Mouse (Mus musculus) neural tube, embryonic 14.5 days (tissue): ENCODE data around the gene Zkscan14. TPM values are rescaled to one million over a fixed set of nuclear protein-coding genes. Genes with fewer than 3 reads are reported as not detected.
"Not testable (repeated sequence)": the region's sequence is repeated elsewhere in the genome, so short reads cannot be mapped to it uniquely, and the experiment has no call there.

Experiments used
- ATAC-seq: fragments of 200-750 bp; cut with Nextera tagmentation; 2 replicates; pipeline ENCODE4 v1.8.0; 2017; ENCODE audit warnings: low read depth, mild to moderate bottlenecking, moderate TSS enrichment, moderate library complexity
- H3K27ac ChIP-seq: fragments of 300-500 bp; sonication (generic); 2 replicates; pipeline ENCODE4 v1.5.1; 2014; ENCODE audit warnings: low read depth, mild to moderate bottlenecking, control low read depth, low read length, moderate library complexity, mixed read lengths
- H3K27me3 ChIP-seq: fragments of 300-500 bp; sonication (generic); 2 replicates; pipeline ENCODE4 v1.6.1; 2014; ENCODE audit warnings: low read length; ENCODE audit not compliant: control insufficient read depth, insufficient read depth
- H3K36me3 ChIP-seq: fragments of 300-500 bp; sonication (generic); 2 replicates; pipeline ENCODE4 v1.6.1; 2014; ENCODE audit warnings: low read length, mixed read lengths; ENCODE audit not compliant: control insufficient read depth, insufficient read depth
- H3K4me1 ChIP-seq: fragments of 300-500 bp; sonication (generic); 2 replicates; pipeline ENCODE4 v1.6.1; 2014; ENCODE audit warnings: low read length; ENCODE audit not compliant: control insufficient read depth, insufficient read depth
- H3K4me2 ChIP-seq: fragments of 300-500 bp; sonication (generic); 2 replicates; pipeline ENCODE4 v1.6.1; 2014; ENCODE audit warnings: mild to moderate bottlenecking, low read depth, low read length, control low read depth
- H3K4me3 ChIP-seq: fragments of 300-500 bp; sonication (generic); 2 replicates; pipeline ENCODE4 v1.5.1; 2014; ENCODE audit warnings: low read depth, low read length, control low read depth, mixed read lengths
- H3K9ac ChIP-seq: fragments of 300-500 bp; sonication (generic); replicated peaks from 2 replicates; pipeline ENCODE4 v1.6.1; 2014; ENCODE audit warnings: low read depth, mild to moderate bottlenecking, control low read depth, low read length, mixed read lengths
- H3K9me3 ChIP-seq: fragments of 300-500 bp; sonication (generic); 2 replicates; pipeline ENCODE4 v1.6.1; 2016; ENCODE audit warnings: low read length; ENCODE audit not compliant: control insufficient read depth
- WGBS: fragments of 180-500 bp; shearing (Covaris S2); extraction: QIAGEN DNeasy Blood & Tissue Kit; methylation state at CpG from one replicate; pipeline ENCODE4 v1.1.7; 2014; 5-methylcytosine and 5-hydroxymethylcytosine counted together
- polyA plus RNA-seq: library from polyadenylated mRNA; unstranded; fragments of >200 nt; fragmentation: Nextera tagmentation; extraction: Ambion mirVana; gene quantifications from 2 replicates; pipeline ENCODE4 v1.2.1, GENCODE M21; 2014

Gene Zkscan14
- polyA plus RNA-seq, 1 experiment from 2014 or later = 17.0 TPM

DNA sequence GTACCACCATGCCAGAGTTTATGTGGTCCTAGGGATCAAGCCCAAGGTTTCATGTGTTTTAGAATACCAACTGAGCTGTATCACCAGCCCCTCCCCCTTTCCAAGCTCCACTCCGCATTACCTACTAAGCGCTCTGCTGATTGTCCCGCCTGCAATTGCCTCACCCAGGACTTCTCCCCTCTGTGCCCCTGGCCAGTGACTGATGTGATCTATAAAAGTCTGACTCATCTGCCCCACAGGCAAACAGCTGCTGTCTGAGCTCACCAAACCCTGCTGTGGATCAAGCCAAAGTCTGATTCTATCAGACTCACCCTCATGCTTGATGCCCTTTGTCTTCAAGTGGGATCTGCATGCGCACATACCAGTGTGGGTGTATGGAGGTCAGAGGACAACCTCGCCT is 21.2 kb upstream of the Zkscan14 start:
- Histone ChIP-seq H3K27ac (no peak overlapping the region), H3K27me3 (no peaks in the 10 kb centered on the region), H3K9me3 (no peaks in the 10 kb centered on the region), H3K4me3 (no peak overlapping the region), H3K4me1 (no peaks in the 10 kb centered on the region), H3K4me2 (no peak overlapping the region), H3K9ac (no peak overlapping the region), H3K36me3 (peaks cover 25% of the 10 kb centered on the region)
- ATAC-seq = no peak
- 86% methylated on average over 5 of the region's 5 CpGs for WGBS

DNA sequence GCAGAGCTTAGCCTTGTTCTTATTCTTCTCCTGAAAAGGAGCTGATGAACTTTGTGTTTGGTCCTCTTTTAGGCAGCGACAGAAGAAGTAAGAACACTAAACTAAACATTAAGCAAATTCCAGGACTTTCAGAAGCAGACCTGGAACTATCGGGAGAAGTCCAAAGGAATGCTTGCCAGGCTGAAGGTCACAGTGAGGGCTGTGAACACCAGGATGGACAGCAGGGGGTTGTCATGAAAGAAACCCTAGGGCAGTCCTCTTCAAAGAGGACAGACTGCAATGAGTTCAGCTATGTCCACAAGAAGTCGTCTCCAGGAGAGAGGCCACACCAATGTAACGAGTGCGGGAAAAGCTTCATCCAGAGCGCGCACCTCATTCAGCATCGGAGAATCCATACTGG is 18.3 kb upstream of the Zkscan14 start:
- H3K4me2 ChIP-seq = no peak overlapping the region
- no peak overlapping the region for H3K27ac ChIP-seq
- H3K27me3 ChIP-seq = no peaks in the 10 kb centered on the region
- 89% methylated on average over 8 of the region's 8 CpGs for WGBS
- no peak for ATAC-seq
- peaks cover 25% of the 10 kb centered on the region for H3K36me3 ChIP-seq
- H3K9ac ChIP-seq = no peak overlapping the region
- no peaks in the 10 kb centered on the region for H3K4me1 ChIP-seq
- no peaks in the 10 kb centered on the region for H3K9me3 ChIP-seq
- H3K4me3 ChIP-seq = no peak overlapping the region

DNA sequence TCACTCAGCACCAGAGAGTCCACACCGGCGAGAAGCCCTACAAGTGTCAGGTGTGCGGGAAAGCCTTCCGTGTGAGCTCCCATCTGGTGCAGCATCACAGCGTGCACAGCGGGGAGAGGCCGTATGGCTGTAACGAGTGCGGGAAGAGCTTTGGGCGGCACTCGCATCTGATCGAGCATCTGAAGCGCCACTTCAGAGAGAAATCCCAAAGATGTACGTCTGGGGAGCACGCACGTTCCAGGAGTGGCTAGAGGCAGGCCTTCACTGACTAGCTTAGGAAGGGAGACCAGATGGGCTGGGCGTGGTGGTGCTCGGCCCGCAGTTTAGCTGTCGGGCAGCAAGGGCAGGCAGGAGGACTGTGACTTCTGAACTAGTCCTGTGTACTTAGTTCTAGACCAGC is 17.0 kb upstream of the Zkscan14 start:
- no peak overlapping the region for H3K4me3 ChIP-seq
- WGBS = 94% methylated on average over 20 of the region's 20 CpGs
- H3K27ac ChIP-seq = no peak overlapping the region
- no peaks in the 10 kb centered on the region for H3K4me1 ChIP-seq
- H3K27me3 ChIP-seq = no peaks in the 10 kb centered on the region
- no peak overlapping the region for H3K4me2 ChIP-seq
- no peak for ATAC-seq
- H3K9me3 ChIP-seq = no peaks in the 10 kb centered on the region
- H3K9ac ChIP-seq = no peak overlapping the region
- H3K36me3 ChIP-seq = peaks cover 25% of the 10 kb centered on the region

DNA sequence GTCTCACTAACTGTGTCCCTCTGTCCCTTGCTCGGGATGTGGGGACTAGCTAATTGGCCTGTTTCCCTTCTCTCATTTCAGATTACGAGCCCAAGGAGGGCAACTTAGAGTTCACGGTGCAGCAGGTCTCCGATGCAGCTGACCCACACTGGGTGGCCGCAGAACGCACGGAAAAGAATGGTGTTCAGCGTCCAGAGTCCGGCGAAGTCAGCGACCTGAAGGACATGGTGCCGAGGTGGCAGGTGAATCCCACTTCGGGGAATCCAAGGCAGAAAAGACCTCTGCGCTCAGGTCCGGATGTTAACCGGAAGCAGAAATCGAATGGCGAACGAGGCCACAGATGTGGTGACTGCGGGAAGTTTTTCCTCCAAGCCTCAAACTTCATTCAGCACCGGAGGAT is 16.5 kb upstream of the Zkscan14 start:
- no peaks in the 10 kb centered on the region for H3K27me3 ChIP-seq
- no peak overlapping the region for H3K27ac ChIP-seq
- H3K9ac ChIP-seq = no peak overlapping the region
- WGBS = 96% methylated on average over 21 of the region's 21 CpGs
- ATAC-seq = no peak
- H3K4me1 ChIP-seq = no peaks in the 10 kb centered on the region
- peaks cover 25% of the 10 kb centered on the region for H3K36me3 ChIP-seq
- no peak overlapping the region for H3K4me3 ChIP-seq
- H3K9me3 ChIP-seq = no peaks in the 10 kb centered on the region
- H3K4me2 ChIP-seq = no peak overlapping the region

DNA sequence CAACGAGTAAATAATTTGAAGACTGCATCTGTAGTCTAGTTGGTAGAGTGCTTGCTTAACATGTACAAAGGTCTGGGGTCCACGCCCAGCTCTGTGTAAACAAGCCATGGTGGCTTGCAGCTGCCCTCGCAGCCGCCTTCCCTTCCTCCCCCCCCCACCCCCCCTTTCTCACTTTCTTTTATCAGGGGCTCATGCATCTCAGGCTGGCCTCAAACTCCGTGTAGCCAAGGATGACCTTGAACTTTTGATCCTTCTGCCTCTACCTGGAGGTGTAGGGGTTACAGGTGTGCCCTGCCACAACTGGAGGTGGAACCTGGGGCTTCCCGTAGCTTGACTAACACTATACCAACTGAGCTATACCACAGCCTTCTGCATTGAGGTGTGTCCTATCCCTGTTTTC is 16.1 kb upstream of the Zkscan14 start:
- H3K4me2 ChIP-seq = no peak overlapping the region
- no peaks in the 10 kb centered on the region for H3K27me3 ChIP-seq
- peaks cover 25% of the 10 kb centered on the region for H3K36me3 ChIP-seq
- no peaks in the 10 kb centered on the region for H3K9me3 ChIP-seq
- ATAC-seq = no peak
- no peak overlapping the region for H3K4me3 ChIP-seq
- no peak overlapping the region for H3K9ac ChIP-seq
- H3K4me1 ChIP-seq = no peaks in the 10 kb centered on the region
- no peak overlapping the region for H3K27ac ChIP-seq
- 88% methylated on average over 6 of the region's 6 CpGs for WGBS

DNA sequence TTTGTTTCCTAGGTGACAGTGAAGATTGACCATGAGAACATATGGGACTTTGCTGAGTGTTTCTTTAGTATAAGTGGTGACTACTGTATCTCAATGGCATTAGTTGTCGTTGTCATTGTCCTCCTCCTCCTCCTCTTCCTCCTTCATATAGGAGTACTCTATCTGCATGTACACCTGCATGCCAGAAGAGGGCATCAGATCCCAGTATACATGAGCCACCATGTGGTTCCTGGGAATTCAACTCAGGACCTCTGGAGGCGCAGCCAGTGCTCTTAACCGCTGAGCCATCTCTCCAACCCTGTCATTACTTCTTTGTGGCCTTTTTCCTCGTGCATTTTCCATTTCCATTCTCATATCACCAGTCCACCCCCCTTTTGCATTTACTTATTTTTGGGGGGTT is 13.0 kb upstream of the Zkscan14 start:
- Histone ChIP-seq H3K27ac (no peak overlapping the region), H3K9me3 (no peaks in the 10 kb centered on the region), H3K4me1 (no peaks in the 10 kb centered on the region), H3K4me3 (no peak overlapping the region), H3K27me3 (no peaks in the 10 kb centered on the region), H3K9ac (no peak overlapping the region), H3K36me3 (peaks cover 3% of the 10 kb centered on the region; the same call in 1 of the 2 replicates), H3K4me2 (no peak overlapping the region)
- WGBS = 71% methylated on average over 4 of the region's 4 CpGs
- ATAC-seq = no peak

DNA sequence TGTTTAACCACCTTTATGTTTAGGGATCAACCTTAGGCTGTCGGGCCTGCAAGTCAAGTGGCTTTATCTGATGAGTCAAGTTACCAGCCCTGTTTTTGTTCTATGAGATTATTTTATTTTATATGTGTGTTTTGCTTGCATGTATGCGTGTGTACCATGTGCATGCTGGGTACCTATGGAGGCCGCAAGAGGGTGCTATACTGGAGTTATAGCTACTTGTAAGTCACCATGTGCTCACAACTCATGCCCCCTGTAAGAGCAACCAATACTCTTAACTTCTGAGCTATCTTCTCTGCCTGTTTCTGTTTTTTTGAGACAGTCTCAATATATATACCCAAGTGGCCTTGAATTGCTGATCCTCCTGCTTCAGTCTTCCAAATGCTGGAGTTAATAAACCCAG is 11.8 kb upstream of the Zkscan14 start:
- no peak overlapping the region for H3K4me2 ChIP-seq
- H3K9me3 ChIP-seq = no peaks in the 10 kb centered on the region
- H3K4me1 ChIP-seq = no peaks in the 10 kb centered on the region
- no peak for ATAC-seq
- 91% methylated on average over 3 of the region's 3 CpGs for WGBS
- no peaks in the 10 kb centered on the region for H3K36me3 ChIP-seq
- H3K9ac ChIP-seq = no peak overlapping the region
- no peak overlapping the region for H3K4me3 ChIP-seq
- H3K27ac ChIP-seq = no peak overlapping the region
- no peaks in the 10 kb centered on the region for H3K27me3 ChIP-seq

DNA sequence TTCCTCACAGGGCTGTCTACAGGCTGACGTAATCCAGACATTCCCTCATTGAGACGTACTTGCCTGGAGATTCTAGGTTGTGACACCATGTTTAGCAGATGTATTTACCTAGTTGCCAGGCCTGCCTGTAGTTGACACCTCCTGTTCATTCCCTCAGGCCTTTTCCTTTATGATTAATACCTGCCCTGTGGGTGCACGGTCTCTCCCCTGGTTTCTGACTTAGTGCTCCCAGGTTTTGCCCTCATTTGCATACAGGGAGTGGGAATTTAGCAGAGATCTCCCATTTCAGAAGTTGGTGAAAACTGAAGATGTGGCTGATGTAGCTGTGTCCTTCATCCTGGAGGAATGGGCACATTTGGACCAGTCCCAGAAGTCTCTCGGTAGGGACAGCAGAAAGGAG is 10.5 kb upstream of the Zkscan14 start:
- WGBS = 97% methylated on average over 4 of the region's 4 CpGs
- Histone ChIP-seq H3K4me1 (no peaks in the 10 kb centered on the region), H3K9me3 (no peaks in the 10 kb centered on the region), H3K36me3 (no peaks in the 10 kb centered on the region), H3K27me3 (no peaks in the 10 kb centered on the region), H3K27ac (no peak overlapping the region), H3K4me3 (no peak overlapping the region), H3K9ac (no peak overlapping the region), H3K4me2 (no peak overlapping the region)
- ATAC-seq = no peak

DNA sequence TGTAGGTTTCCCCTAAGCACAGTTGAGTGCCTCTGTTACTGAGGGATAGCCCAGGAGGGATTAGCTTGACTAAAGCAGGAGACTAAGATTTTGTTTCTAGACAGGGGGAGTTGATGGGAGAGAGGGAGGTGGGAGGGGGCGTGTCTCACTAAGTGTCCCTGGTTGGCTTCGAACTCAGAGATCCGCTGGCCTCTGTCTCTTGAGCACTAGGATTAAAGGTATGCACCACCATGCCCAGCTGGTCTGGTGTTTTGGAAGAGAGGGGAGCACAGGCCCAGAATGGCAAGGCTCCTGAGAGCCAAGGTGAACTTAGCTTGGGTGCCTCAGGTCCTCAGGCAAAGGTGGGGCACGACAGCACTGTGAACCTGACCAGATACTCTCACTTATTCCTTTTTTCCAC is 9.7 kb upstream of the Zkscan14 start:
- ATAC-seq = no peak
- WGBS = 96% methylated on average over 4 of the region's 4 CpGs
- no peaks in the 10 kb centered on the region for H3K4me1 ChIP-seq
- no peak overlapping the region for H3K27ac ChIP-seq
- H3K27me3 ChIP-seq = no peaks in the 10 kb centered on the region
- H3K4me3 ChIP-seq = no peak overlapping the region
- no peak overlapping the region for H3K4me2 ChIP-seq
- H3K9ac ChIP-seq = no peak overlapping the region
- H3K36me3 ChIP-seq = no peaks in the 10 kb centered on the region
- H3K9me3 ChIP-seq = no peaks in the 10 kb centered on the region

DNA sequence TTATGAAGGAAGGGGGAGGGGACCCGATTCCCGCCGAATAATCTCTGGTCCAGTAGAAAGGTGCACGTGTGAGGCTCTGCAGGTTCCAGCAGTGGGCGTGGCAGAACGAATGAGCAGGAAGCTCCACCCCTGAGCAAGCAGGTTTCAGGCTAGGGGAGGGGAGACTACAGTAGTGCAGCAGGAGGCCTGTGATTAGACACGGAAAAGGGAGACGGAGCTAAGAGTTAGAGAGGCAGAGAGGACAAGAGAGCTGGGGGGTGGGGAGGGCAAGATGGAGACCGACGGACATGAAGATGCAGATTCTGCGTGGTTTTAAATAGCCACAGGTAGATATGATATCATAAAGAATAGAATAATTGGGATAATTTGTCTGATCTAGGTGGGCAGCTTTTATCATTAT is 6.7 kb upstream of the Zkscan14 start:
- H3K9me3 ChIP-seq, H3K27me3 ChIP-seq, H3K4me3 ChIP-seq, H3K36me3 ChIP-seq, ATAC-seq, H3K4me1 ChIP-seq, H3K4me2 ChIP-seq, H3K9ac ChIP-seq, H3K27ac ChIP-seq: not testable (repeated sequence)
- 42% methylated on average over 11 of the region's 11 CpGs for WGBS
